Mouse (Mus musculus): Measurements from ENCODE around the gene Acp1. TPM values are rescaled to one million over a fixed set of nuclear protein-coding genes. Genes with fewer than 3 reads are reported as not detected.

The Acp1 gene
- 32.0 to 42.7 TPM (median 42.3 TPM) in 3 replicates for total RNA-seq (2017)

- peak; percentile 95 for ATAC-seq (replicated peaks; ENCODE audit: insufficient number of reproducible peaks, low FRiP score, low TSS enrichment, poor library complexity, severe bottlenecking)
These were observed at the start of gene Acp1, which contains the start of gene Sh3yl1 for GRCm38 (mm10) chr12:30911261-30912047. Gene Acp1 (minus strand): TSS chr12:30911589. Gene Sh3yl1 (plus strand): TSS chr12:30911668.

GRCm38 (mm10) chr12:30944197-30944596 lies 32.8 kb upstream of the Acp1 start:
- no peak for ATAC-seq (replicated peaks; ENCODE audit: insufficient number of reproducible peaks, low FRiP score, low TSS enrichment, poor library complexity, severe bottlenecking)

DNA sequence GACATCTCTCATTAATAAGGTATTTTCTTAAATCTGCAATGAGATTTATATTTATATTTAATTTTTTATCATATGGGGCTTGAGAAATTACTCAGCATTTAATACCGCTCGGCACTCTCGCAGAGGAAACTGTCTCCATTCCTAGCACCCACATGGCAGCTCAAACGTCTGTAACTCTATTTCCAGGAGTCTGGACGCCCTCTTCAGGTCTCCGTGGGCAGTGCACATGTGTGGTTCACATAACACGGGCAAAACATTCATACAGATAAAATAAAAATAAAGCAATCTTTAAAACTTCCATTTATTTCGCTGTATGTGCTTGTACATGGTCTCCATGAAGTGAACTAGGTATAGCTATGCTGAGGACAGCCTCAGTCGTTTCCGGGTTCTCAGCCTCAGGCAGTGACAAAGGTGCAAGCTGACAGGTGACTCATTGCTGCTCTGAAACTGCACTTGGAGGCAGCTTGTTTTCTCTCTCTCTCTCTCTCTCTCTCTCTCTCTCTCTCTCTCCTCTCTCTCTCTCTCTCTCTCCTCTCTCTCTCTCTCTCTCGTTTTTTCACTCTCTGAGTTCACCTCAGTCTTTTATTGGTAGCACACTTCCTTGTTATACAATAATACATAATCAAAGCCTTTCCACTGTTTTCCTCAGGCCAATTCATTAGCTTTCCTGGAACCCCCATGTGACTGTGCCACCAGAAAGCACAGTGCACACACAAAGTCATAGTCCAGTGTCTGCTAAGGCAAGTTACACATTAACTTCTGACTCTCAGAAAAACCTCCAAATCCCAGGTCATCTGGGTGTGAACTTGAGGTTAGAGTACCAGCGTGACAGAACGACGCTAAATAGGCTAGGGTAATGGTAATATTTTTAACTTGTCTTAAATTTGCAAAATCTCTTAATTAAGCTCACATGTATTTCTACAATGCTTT lies 31.9 kb upstream of the Acp1 start:
- no peak for ATAC-seq (replicated peaks; ENCODE audit: insufficient number of reproducible peaks, low FRiP score, low TSS enrichment, poor library complexity, severe bottlenecking)

GRCm38 (mm10) chr12:30936899-30937298 lies 25.5 kb upstream of the Acp1 start:
- ATAC-seq (replicated peaks; ENCODE audit: insufficient number of reproducible peaks, low FRiP score, low TSS enrichment, poor library complexity, severe bottlenecking) = no peak

DNA sequence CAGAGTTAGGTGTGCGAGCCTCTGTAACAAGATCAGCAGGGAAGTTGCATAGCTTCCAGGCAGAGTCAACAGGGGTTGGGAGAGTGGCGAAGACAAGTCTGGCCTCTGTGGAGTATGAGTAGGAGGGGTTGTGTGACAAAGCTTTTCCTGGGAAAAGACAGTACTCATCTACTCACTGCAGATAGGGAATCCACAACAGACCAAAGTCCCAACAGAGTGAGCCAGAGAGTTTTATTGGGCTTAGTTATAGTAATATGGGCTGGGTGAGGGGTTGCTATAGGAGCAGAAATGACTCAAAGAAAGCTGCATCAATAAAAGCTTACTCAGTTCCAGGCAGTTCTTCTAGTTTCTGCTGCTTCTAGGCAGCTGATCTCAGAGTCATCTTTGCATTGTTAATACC lies 21.9 kb upstream of the Acp1 start:
- no peak for ATAC-seq (replicated peaks; ENCODE audit: insufficient number of reproducible peaks, low FRiP score, low TSS enrichment, poor library complexity, severe bottlenecking)

- no peak for ATAC-seq (replicated peaks; ENCODE audit: insufficient number of reproducible peaks, low FRiP score, low TSS enrichment, poor library complexity, severe bottlenecking)
These were observed 16.8 kb upstream of the Acp1 start for GRCm38 (mm10) chr12:30928182-30928581.

DNA sequence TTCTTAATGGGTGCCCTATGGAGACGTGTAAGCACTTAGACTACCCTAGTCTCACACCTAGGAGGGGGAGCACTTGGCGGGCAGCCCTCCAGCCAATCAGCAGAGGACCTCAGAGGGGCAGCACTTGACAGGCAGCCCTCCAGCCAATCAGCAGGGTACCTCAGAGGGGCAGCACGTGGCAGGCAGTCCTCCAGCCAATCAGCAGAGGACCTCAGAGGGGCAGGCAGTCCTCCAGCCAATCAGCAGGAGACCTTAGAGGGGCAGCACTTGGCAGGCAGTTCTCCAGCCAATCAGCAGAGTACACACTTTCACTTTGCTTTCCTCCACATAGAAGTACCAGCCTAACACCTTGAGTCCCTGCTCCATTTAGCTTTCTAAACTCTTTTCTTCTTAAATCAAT lies 11.0 kb upstream of the Acp1 start:
- ATAC-seq (replicated peaks; ENCODE audit: insufficient number of reproducible peaks, low FRiP score, low TSS enrichment, poor library complexity, severe bottlenecking) = no peak

GRCm38 (mm10) chr12:30912840-30913239 lies 1.5 kb upstream of the Acp1 start:
- ATAC-seq (replicated peaks; ENCODE audit: insufficient number of reproducible peaks, low FRiP score, low TSS enrichment, poor library complexity, severe bottlenecking) = no peak

DNA sequence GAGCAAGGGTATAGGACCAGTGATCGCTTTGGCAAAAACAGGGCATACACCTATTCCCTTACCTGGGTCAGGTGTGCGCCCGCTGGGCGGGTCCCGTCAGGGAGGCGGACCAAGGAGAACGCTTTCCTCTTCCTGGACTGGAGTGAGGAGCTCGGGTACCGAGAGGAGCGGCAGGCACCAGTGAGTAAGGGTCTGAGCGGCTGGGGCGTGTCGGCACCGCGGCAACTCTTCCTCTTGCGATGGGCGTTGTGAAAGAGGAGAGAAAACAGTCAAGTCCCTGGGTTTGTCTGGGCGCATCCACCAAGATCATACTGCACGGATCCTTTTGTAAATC lies 626 bp upstream of the Acp1 start:
- ATAC-seq (replicated peaks; ENCODE audit: insufficient number of reproducible peaks, low FRiP score, low TSS enrichment, poor library complexity, severe bottlenecking) = peak; percentile 23; the same call in 1 of the 2 replicates

GRCm38 (mm10) chr12:30910860-30911259 lies 529 bp downstream of the Acp1 start:
- ATAC-seq (replicated peaks; ENCODE audit: insufficient number of reproducible peaks, low FRiP score, low TSS enrichment, poor library complexity, severe bottlenecking) = no peak

DNA sequence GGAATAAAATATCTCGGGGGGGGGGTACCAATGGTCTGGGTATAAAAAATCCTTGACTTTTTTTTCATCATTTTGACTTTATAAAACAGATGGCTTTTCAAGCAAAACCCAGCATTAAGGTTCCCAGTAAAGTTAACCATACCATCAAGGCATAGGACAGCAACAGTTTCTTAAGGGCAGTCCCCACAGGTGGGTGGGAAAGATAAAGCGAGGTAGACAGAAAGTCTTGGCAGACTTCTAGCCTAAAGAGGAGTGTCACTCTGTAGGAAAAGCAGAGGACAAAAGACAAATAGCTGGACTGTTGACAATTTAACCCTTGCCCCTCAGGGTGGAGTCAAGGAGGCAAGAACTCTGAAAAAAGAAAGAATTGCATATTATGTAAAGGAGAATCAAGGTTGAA lies 1.5 kb downstream of the Acp1 start:
- no peak for ATAC-seq (replicated peaks; ENCODE audit: insufficient number of reproducible peaks, low FRiP score, low TSS enrichment, poor library complexity, severe bottlenecking)

- no peak for ATAC-seq (replicated peaks; ENCODE audit: insufficient number of reproducible peaks, low FRiP score, low TSS enrichment, poor library complexity, severe bottlenecking)
These were observed 2.7 kb downstream of the Acp1 start for GRCm38 (mm10) chr12:30908658-30909057.

DNA sequence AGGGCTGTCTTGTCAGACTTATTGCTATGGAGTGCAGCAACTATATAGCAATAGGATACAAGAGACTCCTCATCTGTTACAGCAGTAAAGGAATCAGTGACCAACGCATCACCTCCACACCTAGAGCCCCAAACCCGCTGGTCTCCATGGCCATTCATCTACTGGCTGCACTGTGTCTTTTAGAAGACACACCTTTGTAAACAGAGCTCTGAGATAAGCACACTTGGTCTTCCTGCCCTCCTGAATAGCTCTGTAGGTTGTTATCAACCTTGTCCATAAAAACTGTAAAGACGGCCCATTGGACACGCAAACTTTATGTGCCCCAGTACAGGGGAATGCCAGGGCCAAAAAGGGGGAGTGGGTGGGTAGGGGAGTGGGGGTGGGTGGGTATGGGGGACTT lies 14.3 kb downstream of the Acp1 start:
- ATAC-seq (replicated peaks; ENCODE audit: insufficient number of reproducible peaks, low FRiP score, low TSS enrichment, poor library complexity, severe bottlenecking) = no peak

DNA sequence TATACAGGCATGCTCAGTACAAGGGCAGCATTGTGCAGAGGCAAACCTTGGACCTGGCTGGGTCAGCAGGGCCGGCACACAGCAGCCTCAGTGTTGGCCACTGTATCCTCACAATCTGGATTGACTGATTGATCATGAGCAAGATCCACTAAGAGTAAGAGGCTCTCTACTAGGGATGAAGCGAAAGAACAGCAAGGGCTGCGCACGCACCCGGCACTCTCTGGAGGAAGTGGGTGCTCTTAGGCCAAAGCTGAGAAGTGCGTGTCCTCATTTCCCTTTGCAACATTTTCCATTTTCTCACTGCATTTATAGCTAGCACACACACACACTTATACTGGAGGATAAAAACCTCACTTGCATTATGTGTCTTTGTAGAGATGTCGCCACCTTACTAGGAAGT lies 20.0 kb downstream of the Acp1 start:
- no peak for ATAC-seq (replicated peaks; ENCODE audit: insufficient number of reproducible peaks, low FRiP score, low TSS enrichment, poor library complexity, severe bottlenecking)

DNA sequence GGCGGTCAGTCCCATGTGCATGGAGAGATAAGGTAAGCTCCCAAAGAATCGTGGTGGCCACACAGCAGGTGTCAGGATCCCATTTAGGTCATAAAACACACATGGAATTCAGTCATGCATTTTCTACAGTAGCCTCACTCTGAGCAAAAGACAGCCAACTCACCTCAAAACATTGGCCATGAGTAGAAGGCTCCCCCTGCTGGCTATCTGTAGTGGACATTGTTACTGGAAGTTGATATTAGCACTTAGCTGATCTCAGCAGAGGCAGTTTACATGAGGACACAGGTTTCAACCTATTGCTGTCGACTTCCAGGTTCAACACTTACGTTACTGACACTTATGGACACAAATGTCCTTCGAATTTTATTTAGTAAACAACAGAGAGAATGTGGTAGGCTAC lies 21.3 kb downstream of the Acp1 start:
- ATAC-seq (replicated peaks; ENCODE audit: insufficient number of reproducible peaks, low FRiP score, low TSS enrichment, poor library complexity, severe bottlenecking) = no peak

GRCm38 (mm10) chr12:30888003-30888402 lies 23.4 kb downstream of the Acp1 start:
- ATAC-seq (replicated peaks; ENCODE audit: insufficient number of reproducible peaks, low FRiP score, low TSS enrichment, poor library complexity, severe bottlenecking) = no peak

DNA sequence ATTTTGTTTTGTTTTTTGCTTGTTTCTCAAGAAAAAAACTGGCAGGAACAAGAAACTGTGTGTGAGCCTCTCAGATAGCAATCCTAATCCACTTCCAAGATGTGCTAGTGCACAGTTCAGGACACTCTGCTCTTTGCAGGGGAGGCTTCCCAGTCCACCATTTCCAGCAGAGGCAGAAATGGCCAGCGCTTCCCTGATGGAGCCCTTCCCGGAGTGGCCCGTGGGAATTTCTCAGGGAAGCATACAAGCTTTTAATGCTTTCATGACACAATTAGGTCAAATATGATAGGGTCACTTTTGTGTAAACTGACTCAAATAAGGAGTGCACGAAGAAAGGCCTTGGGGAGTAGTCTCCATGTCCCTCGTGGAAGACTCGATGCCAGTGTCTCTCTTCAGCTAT lies 25.5 kb downstream of the Acp1 start:
- ATAC-seq (replicated peaks; ENCODE audit: insufficient number of reproducible peaks, low FRiP score, low TSS enrichment, poor library complexity, severe bottlenecking) = no peak

- no peak for ATAC-seq (replicated peaks; ENCODE audit: insufficient number of reproducible peaks, low FRiP score, low TSS enrichment, poor library complexity, severe bottlenecking)
These were observed 26.7 kb downstream of the Acp1 start for GRCm38 (mm10) chr12:30884622-30885230.

GRCm38 (mm10) chr12:30883986-30884621 lies 27.3 kb downstream of the Acp1 start, which contains the start of gene Alkal2:
Gene Alkal2 (plus strand): TSS chr12:30884322.
- ATAC-seq (replicated peaks; ENCODE audit: insufficient number of reproducible peaks, low FRiP score, low TSS enrichment, poor library complexity, severe bottlenecking) = no peak
